Mouse (Mus musculus) bone marrow macrophage, adult 2 months (primary cell): ENCODE results near the gene Smyd4.

ENCODE experiments used
- CTCF ChIP-seq: IDR thresholded peaks from 2 replicates; pipeline ENCODE4 v1.5.1; 2012; ENCODE audit warnings: low read depth, mild to moderate bottlenecking, low read length, moderate library complexity
- POLR2A ChIP-seq: IDR thresholded peaks from 2 replicates; pipeline ENCODE4 v1.6.1; 2012; ENCODE audit warnings: mild to moderate bottlenecking, low read depth, low read length, borderline replicate concordance

- TF ChIP-seq CTCF (no peak), POLR2A (no peak)
Measured at GRCm38 (mm10) chr11:75410591-75410990, 62.4 kb downstream of the Smyd4 start.
